Mouse (Mus musculus) limb, embryonic 14.5 days (tissue): ENCODE measurements around the gene Olfr1290. TPM values are rescaled to one million over a fixed set of nuclear protein-coding genes. Genes with fewer than 3 reads are reported as not detected.

Source experiments
- ATAC-seq: fragments of 200-750 bp; cut with Nextera tagmentation; 2 replicates; pipeline ENCODE4 v1.8.0; 2017; ENCODE audit warnings: low read depth, moderate number of reproducible peaks, moderate TSS enrichment; ENCODE audit not compliant: low FRiP score
- DNase-seq: peaks from one replicate; pipeline ENCODE4 v3.0.0-alpha.2; 2015; ENCODE audit warnings: low spot score
- H3K27ac ChIP-seq: fragments of 300-500 bp; sonication (generic); replicated peaks from 2 replicates; pipeline ENCODE4 v1.5.1; 2014; ENCODE audit warnings: low read depth, mild to moderate bottlenecking, low read length, moderate library complexity, mixed read lengths
- H3K27me3 ChIP-seq: fragments of 300-500 bp; sonication (generic); 2 replicates; pipeline ENCODE4 v1.6.1; 2014; ENCODE audit warnings: low read length, mixed read lengths; ENCODE audit not compliant: control insufficient read depth, insufficient read depth
- H3K36me3 ChIP-seq: fragments of 300-500 bp; sonication (generic); 2 replicates; pipeline ENCODE4 v1.6.1; 2014; ENCODE audit warnings: mild to moderate bottlenecking, low read length, moderate library complexity, mixed read lengths; ENCODE audit not compliant: control insufficient read depth, insufficient read depth
- H3K4me1 ChIP-seq: fragments of 300-500 bp; sonication (generic); 2 replicates; pipeline ENCODE4 v1.6.1; 2014; ENCODE audit warnings: antibody characterized with exemption, low read length, mixed read lengths; ENCODE audit not compliant: control insufficient read depth, insufficient read depth
- H3K4me2 ChIP-seq: fragments of 300-500 bp; sonication (generic); replicated peaks from 2 replicates; pipeline ENCODE4 v1.6.1; 2014; ENCODE audit warnings: low read depth, mild to moderate bottlenecking, low read length, moderate library complexity; ENCODE audit not compliant: severe bottlenecking
- H3K4me3 ChIP-seq: fragments of 300-500 bp; sonication (generic); replicated peaks from 2 replicates; pipeline ENCODE4 v1.5.1; 2014; ENCODE audit warnings: low read length
- H3K9ac ChIP-seq: fragments of 300-500 bp; sonication (generic); 2 replicates; pipeline ENCODE4 v1.6.1; 2014; ENCODE audit warnings: mild to moderate bottlenecking, low read depth, low read length, moderate library complexity; ENCODE audit not compliant: severe bottlenecking
- H3K9me3 ChIP-seq: fragments of 300-500 bp; sonication (generic); 2 replicates; pipeline ENCODE4 v1.6.1; 2016; ENCODE audit warnings: low read length; ENCODE audit not compliant: control insufficient read depth
- POLR2A ChIP-seq: fragments of 200-500 bp; IDR thresholded peaks from 2 replicates; pipeline ENCODE4 v1.8.0; 2012; ENCODE audit warnings: inconsistent platforms, mild to moderate bottlenecking, moderate library complexity, borderline replicate concordance; ENCODE audit not compliant: insufficient read depth, insufficient read length; ENCODE audit errors: extremely low read depth
- WGBS: fragments of 180-500 bp; shearing (Covaris S2); extraction: QIAGEN DNeasy Blood & Tissue Kit; methylation state at CpG from one replicate; pipeline ENCODE4 v1.1.7; 2014; 5-methylcytosine and 5-hydroxymethylcytosine counted together
- polyA plus RNA-seq, 2 experiments: library from polyadenylated mRNA; depleted of rRNA in 1 of 2; stranded (reverse) in 1 of 2; unstranded in 1 of 2; fragments of >200 nt; fragmentation: Nextera tagmentation in 1 of 2; extraction: Ambion mirVana in 1 of 2; gene quantifications; 2 replicates each; pipeline versions ENCODE4 v1.2.1 to v1.2.3; 2012 to 2014

Olfr1290 gene
- polyA plus RNA-seq (2012; rRNA removed) (not detected in 2 replicates), polyA plus RNA-seq (2014; fragmentation: Nextera tagmentation; extraction: Ambion mirVana) (not detected in 2 replicates)

DNA sequence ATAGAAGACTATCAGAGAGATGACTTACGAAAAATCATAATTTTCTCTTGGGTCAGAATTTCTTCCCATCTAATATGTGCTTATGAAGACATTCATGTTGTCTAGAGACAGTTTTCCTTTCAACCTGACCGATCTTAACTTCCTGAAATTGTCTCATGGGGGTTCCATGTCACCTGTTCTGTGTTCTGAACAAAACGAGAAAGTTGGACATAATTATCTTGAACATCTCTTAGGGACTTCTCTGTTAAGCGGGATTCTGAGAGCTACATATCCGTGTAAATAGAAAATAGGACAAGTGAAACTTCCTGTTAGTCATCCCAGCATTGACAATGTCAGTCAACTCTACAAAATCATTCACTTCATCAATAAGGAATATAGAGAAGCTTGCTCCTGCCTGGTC lies at the start of gene Olfr1290:
Gene Olfr1290 (minus strand): TSS at position 101 of the 400 bp plus-strand sequence.
- H3K27me3 ChIP-seq = no peaks in the 10 kb centered on the region
- no peaks in the 10 kb centered on the region for H3K4me1 ChIP-seq
- H3K9me3 ChIP-seq = no peaks in the 10 kb centered on the region
- WGBS = 80% methylated on average over 5 of the region's 5 CpGs
- H3K4me2 ChIP-seq = no peak within 1 kb of the TSS
- H3K36me3 ChIP-seq = no peaks in the 10 kb centered on the region
- DNase-seq = no peak
- TF ChIP-seq POLR2A = no peak
- no peak within 1 kb of the TSS for H3K4me3 ChIP-seq
- ATAC-seq = no peak
- H3K9ac ChIP-seq = no peak within 1 kb of the TSS
- no peak within 1 kb of the TSS for H3K27ac ChIP-seq

- 52% methylated on average over 1 of the region's 1 CpGs for WGBS
Observed at GRCm38 (mm10) chr2:111540191-111540590, 46.6 kb upstream of the Olfr1290 start, which contains the start of gene Olfr1294. Gene Olfr1294 (minus strand): TSS chr2:111540291.

GRCm38 (mm10) chr2:111524903-111525302 lies 31.3 kb upstream of the Olfr1290 start, which contains the start of gene Olfr1293-ps:
Gene Olfr1293-ps (plus strand): TSS chr2:111525203.
- 86% methylated on average over 1 of the region's 1 CpGs for WGBS
- ATAC-seq = no peak

More at GRCm38 (mm10) chr2:111540191-111540590, 46.6 kb upstream of the Olfr1290 start, which contains the start of gene Olfr1294:
- TF ChIP-seq POLR2A = no peak
- no peak within 1 kb of the TSS for H3K4me2 ChIP-seq
- H3K27me3 ChIP-seq = no peaks in the 10 kb centered on the region
- no peaks in the 10 kb centered on the region for H3K36me3 ChIP-seq
- no peaks in the 10 kb centered on the region for H3K9me3 ChIP-seq
- no peak within 1 kb of the TSS for H3K27ac ChIP-seq
- DNase-seq (no peak), ATAC-seq (no peak)
- H3K9ac ChIP-seq = no peak within 1 kb of the TSS
- H3K4me1 ChIP-seq = no peaks in the 10 kb centered on the region
- H3K4me3 ChIP-seq = no peak within 1 kb of the TSS

GRCm38 (mm10) chr2:111517451-111517850 lies 23.8 kb upstream of the Olfr1290 start:
- WGBS = 89% methylated on average over 10 of the region's 10 CpGs

More at GRCm38 (mm10) chr2:111524903-111525302, 31.3 kb upstream of the Olfr1290 start, which contains the start of gene Olfr1293-ps:
- no peaks in the 10 kb centered on the region for H3K27me3 ChIP-seq
- H3K4me2 ChIP-seq = no peak within 1 kb of the TSS
- no peaks in the 10 kb centered on the region for H3K4me1 ChIP-seq
- H3K36me3 ChIP-seq = no peaks in the 10 kb centered on the region
- DNase-seq = no peak
- no peak within 1 kb of the TSS for H3K27ac ChIP-seq
- H3K9me3 ChIP-seq = no peaks in the 10 kb centered on the region
- no peak for TF ChIP-seq POLR2A
- no peak within 1 kb of the TSS for H3K9ac ChIP-seq
- H3K4me3 ChIP-seq = no peak within 1 kb of the TSS

GRCm38 (mm10) chr2:111496880-111497279 lies 3.3 kb upstream of the Olfr1290 start, which contains the start of gene Olfr1291-ps1:
Gene Olfr1291-ps1 (plus strand): TSS chr2:111497180.
- Histone ChIP-seq H3K9me3 (no peaks in the 10 kb centered on the region), H3K36me3 (no peaks in the 10 kb centered on the region)
- 88% methylated on average over 3 of the region's 3 CpGs for WGBS

More at GRCm38 (mm10) chr2:111517451-111517850, 23.8 kb upstream of the Olfr1290 start:
- H3K4me2 ChIP-seq = no peak overlapping the region
- no peak overlapping the region for H3K27ac ChIP-seq
- no peaks in the 10 kb centered on the region for H3K9me3 ChIP-seq
- H3K4me3 ChIP-seq = no peak overlapping the region
- no peaks in the 10 kb centered on the region for H3K4me1 ChIP-seq
- no peak for TF ChIP-seq POLR2A
- ATAC-seq (no peak), DNase-seq (no peak)
- H3K9ac ChIP-seq = no peak overlapping the region
- no peaks in the 10 kb centered on the region for H3K27me3 ChIP-seq
- H3K36me3 ChIP-seq = no peaks in the 10 kb centered on the region

DNA sequence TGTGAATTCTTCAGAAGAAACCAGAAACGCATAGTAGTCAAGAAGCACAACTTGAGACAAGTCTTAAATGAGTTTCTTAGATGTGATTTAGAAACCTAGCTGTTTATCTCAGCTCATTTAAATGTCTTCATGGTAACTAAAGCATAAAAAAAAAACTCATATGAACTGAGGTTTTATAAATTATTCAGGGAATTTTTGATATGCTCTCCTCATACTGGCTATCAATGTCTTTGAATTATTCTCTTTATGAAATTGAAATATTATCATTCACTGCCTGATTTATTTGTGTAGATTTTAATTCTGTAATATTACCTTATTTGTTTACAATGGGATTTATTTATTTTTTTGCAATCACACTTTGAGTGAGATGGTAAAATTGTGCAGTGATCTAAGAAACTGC lies 13.1 kb downstream of the Olfr1290 start, which contains the start of gene Olfr1289:
Gene Olfr1289 (plus strand): TSS at position 301 of the 400 bp plus-strand sequence.
- ATAC-seq (no peak), DNase-seq (no peak)
- Histone ChIP-seq H3K4me1 (no peaks in the 10 kb centered on the region), H3K27me3 (no peaks in the 10 kb centered on the region), H3K9me3 (no peaks in the 10 kb centered on the region), H3K27ac (no peak within 1 kb of the TSS), H3K36me3 (no peaks in the 10 kb centered on the region), H3K9ac (no peak within 1 kb of the TSS), H3K4me3 (no peak within 1 kb of the TSS), H3K4me2 (no peak within 1 kb of the TSS)
- 83% methylated on average over 1 of the region's 1 CpGs for WGBS
- no peak for TF ChIP-seq POLR2A

More at GRCm38 (mm10) chr2:111496880-111497279, 3.3 kb upstream of the Olfr1290 start, which contains the start of gene Olfr1291-ps1:
- no peaks in the 10 kb centered on the region for H3K4me1 ChIP-seq
- no peaks in the 10 kb centered on the region for H3K27me3 ChIP-seq
- no peak within 1 kb of the TSS for H3K27ac ChIP-seq
- no peak within 1 kb of the TSS for H3K4me2 ChIP-seq
- ATAC-seq = no peak
- DNase-seq = no peak
- TF ChIP-seq POLR2A = no peak
- H3K4me3 ChIP-seq = no peak within 1 kb of the TSS
- H3K9ac ChIP-seq = no peak within 1 kb of the TSS
